ENCODE assay signal across 17 mouse cellular contexts in the genomic region with DNA sequence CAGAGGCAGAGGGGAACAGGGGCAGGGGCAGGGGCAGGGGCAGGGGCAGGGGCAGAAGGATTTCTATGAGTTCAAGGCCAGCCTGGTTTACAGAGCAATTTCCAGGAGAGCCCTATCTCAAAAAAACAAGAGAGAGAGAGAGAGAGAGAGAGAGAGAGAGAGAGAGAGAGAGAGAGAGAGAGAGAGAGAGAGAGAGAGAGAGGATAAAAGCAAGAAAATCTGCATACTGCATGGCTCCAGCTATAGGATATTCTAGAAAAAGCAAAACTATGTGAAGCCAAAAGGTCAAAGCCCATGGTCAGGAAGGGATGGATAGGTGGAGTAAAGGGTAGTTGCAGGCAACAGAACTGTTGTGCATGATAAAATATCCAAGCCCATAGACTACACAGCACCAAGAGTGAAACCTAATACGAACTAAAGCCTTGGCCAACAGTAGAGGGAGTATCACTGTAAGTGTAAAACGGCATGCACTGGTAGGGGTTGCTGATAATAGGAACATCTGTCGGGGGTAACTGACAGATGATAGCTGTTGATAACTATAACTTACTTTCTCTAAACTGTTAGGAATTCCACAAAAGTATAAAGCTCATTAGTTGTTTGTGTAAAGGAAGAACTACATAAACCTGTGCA. TPM values are rescaled to one million over a fixed set of nuclear protein-coding genes. Genes with fewer than 3 reads are reported as not detected.
DNase-seq lines count a peak whose midpoint lies in the region; ATAC-seq lines count a peak whose summit lies in the region.
"Had no signal": no experiment of that assay in that cellular context is flagged by ENCODE, and none has a peak within 500 bp of the region (broad histone marks: within the 10 kb centered on the region; RNA-seq: fewer than 3 reads in every experiment).

No protein-coding gene starts in this region.

- no peak overlapping the region for H3K4me2 ChIP-seq in liver, embryonic 11.5 days
- H3K4me2 ChIP-seq in liver, embryonic 15.5 days = peak overlapping the region; percentile 35; the same call in 1 of the 2 replicates
- H3K4me2 ChIP-seq: embryonic facial prominence, embryonic 12.5 days; heart, embryonic 13.5 days; hindbrain, embryonic 15.5 days had no signal

- no peaks in the 10 kb centered on the region for H3K4me1 ChIP-seq in liver, embryonic 11.5 days (replicated peaks; ENCODE audit: control insufficient read depth, insufficient read depth, low read length)
- H3K4me1 ChIP-seq in liver, embryonic 15.5 days (replicated peaks) = peaks cover 38% of the 10 kb centered on the region
- H3K4me1 ChIP-seq: embryonic facial prominence, embryonic 12.5 days; forebrain, embryonic 10.5 days; heart, embryonic 13.5 days; hindbrain, embryonic 15.5 days had no signal

- 40% methylated on average over 3 of the region's 3 CpGs for WGBS in liver, embryonic 11.5 days
- WGBS in liver, embryonic 15.5 days (ENCODE audit: insufficient replicate concordance) = 21% methylated on average over 3 of the region's 3 CpGs

- no peak for DNase-seq in liver, embryonic 11.5 days (ENCODE audit: low spot score)
- DNase-seq in liver = no peak
- no peak for DNase-seq in layer of hippocampus, postnatal 25 days (ENCODE audit: extremely low spot score in 1 of 2, low spot score in 1 of 2)
- no peak for DNase-seq in gastrocnemius, postnatal 25 days
- DNase-seq in embryo, embryonic 9.5 days (ENCODE audit: extremely low spot score) = no peak
- DNase-seq: cerebellum, adult 2 months; cerebellum, postnatal 10 days; embryo, embryonic 11 days; heart, postnatal 36 days had no signal

- H3K9ac ChIP-seq in liver, embryonic 11.5 days (ENCODE audit: low read depth, low read length) = no peak overlapping the region
- no peak overlapping the region for H3K9ac ChIP-seq in liver, embryonic 15.5 days
- H3K9ac ChIP-seq: embryonic facial prominence, embryonic 12.5 days; heart, embryonic 13.5 days; hindbrain, embryonic 15.5 days had no signal

- no peaks in the 10 kb centered on the region for H3K27me3 ChIP-seq in liver, embryonic 11.5 days (replicated peaks; ENCODE audit: control insufficient read depth, insufficient read depth, low read length)
- H3K27me3 ChIP-seq in liver, embryonic 15.5 days = no peaks in the 10 kb centered on the region
- H3K27me3 ChIP-seq: embryonic facial prominence, embryonic 12.5 days; heart, embryonic 13.5 days; hindbrain, embryonic 15.5 days had no signal

- ATAC-seq in liver, embryonic 11.5 days (replicated peaks; ENCODE audit: low FRiP score) = peak; percentile 87
- ATAC-seq in erythroid progenitor cell, adult 5-6 weeks (replicated peaks; ENCODE audit: low FRiP score, poor library complexity, severe bottlenecking) = peak; percentile 72
- ATAC-seq in liver, embryonic 15.5 days (ENCODE audit: insufficient read depth) = peak; percentile 85
- peak; percentile 87 for ATAC-seq in megakaryocyte-erythroid progenitor cell, adult 5-6 weeks (replicated peaks; ENCODE audit: low FRiP score, low TSS enrichment, poor library complexity, severe bottlenecking)
- ATAC-seq: forebrain, embryonic 14.5 days had no signal

- H3K27ac ChIP-seq in liver, embryonic 11.5 days (ENCODE audit: low read depth, low read length) = no peak overlapping the region
- no peak overlapping the region; the same call in 1 of the 2 replicates for H3K27ac ChIP-seq in liver, embryonic 15.5 days (replicated peaks)
- H3K27ac ChIP-seq: embryonic facial prominence, embryonic 12.5 days; forebrain, embryonic 10.5 days; heart, embryonic 13.5 days; hindbrain, embryonic 15.5 days had no signal

- H3K36me3 ChIP-seq in liver, embryonic 11.5 days (ENCODE audit: control insufficient read depth, insufficient read depth, low read length) = no peaks in the 10 kb centered on the region
- no peaks in the 10 kb centered on the region for H3K36me3 ChIP-seq in liver, embryonic 15.5 days (replicated peaks)
- H3K36me3 ChIP-seq: embryonic facial prominence, embryonic 12.5 days; forebrain, embryonic 10.5 days; heart, embryonic 13.5 days; hindbrain, embryonic 15.5 days had no signal

- H3K4me3 ChIP-seq in liver, embryonic 11.5 days (ENCODE audit: low read depth, low read length) = no peak overlapping the region
- no peak overlapping the region for H3K4me3 ChIP-seq in liver, embryonic 15.5 days (replicated peaks)
- H3K4me3 ChIP-seq: embryonic facial prominence, embryonic 12.5 days; forebrain, embryonic 10.5 days; heart, embryonic 13.5 days; hindbrain, embryonic 15.5 days had no signal

- H3K9me3 ChIP-seq in liver, embryonic 11.5 days (ENCODE audit: control insufficient read depth, low read length) = no peaks in the 10 kb centered on the region
- no peaks in the 10 kb centered on the region for H3K9me3 ChIP-seq in liver, embryonic 15.5 days (replicated peaks)
- H3K9me3 ChIP-seq: embryonic facial prominence, embryonic 12.5 days; forebrain, embryonic 10.5 days; heart, embryonic 13.5 days; hindbrain, embryonic 15.5 days had no signal

RNA-seq across cellular contexts. Expression of a gene that starts 15.6 kb away (rescaled TPM):
- polyA plus RNA-seq in liver, embryonic 11.5 days (2014; fragmentation: Nextera tagmentation; extraction: Ambion mirVana) = 19.4 and 20.3 TPM in 2 replicates
- 149 TPM in 2 replicates for total RNA-seq in erythroid progenitor cell, adult 5-6 weeks (2015; ENCODE audit: low replicate concordance)
- total RNA-seq in erythroid progenitor cell, adult 5-6 weeks (2017; ENCODE audit: low replicate concordance) = 185 and 206 TPM in 2 replicates
- 43.3 and 46.5 TPM in 2 replicates for polyA plus RNA-seq in liver, embryonic 15.5 days (2015; fragmentation: Nextera tagmentation; extraction: Ambion mirVana)
- total RNA-seq in megakaryocyte-erythroid progenitor cell, adult 5-6 weeks (2014; fragmentation: Nextera tagmentation) = 28.0 and 34.4 TPM in 2 replicates
- 22.9 and 31.4 TPM in 2 replicates for total RNA-seq in megakaryocyte-erythroid progenitor cell, adult 5-6 weeks (2017)
- 10 to 100 TPM; 62.7 to 74.4 TPM for total RNA-seq in layer of hippocampus, postnatal 25 days (2021)
- total RNA-seq in gastrocnemius, postnatal 25 days (2021) = 1 to 10 TPM; 3.8 to 4.1 TPM

Comparison
In these comparisons a context has a peak if more than half of its experiments do, and no peak if none do; other contexts are left out.
1. RNA of a gene that starts 15.6 kb away (total RNA-seq): 149 to 206 TPM in erythroid progenitor cell, adult 5-6 weeks, 62.7 to 74.4 TPM in layer of hippocampus, postnatal 25 days and 22.9 to 34.4 TPM in megakaryocyte-erythroid progenitor cell, adult 5-6 weeks; 3.8 to 4.1 TPM in gastrocnemius, postnatal 25 days; every median in the first group is over 4 times any median in the second.
2. Peak in every context shown above with its lines, with median percentiles within 50 percentile points of each other: ATAC-seq.